Mouse (Mus musculus) frontal cortex, postnatal 14 days (tissue): Measurements from ENCODE around the gene Cdhr5.

Experiments
- DNase-seq, 2 experiments: peaks; one replicate each; pipeline ENCODE4 v3.0.0; 2022; ENCODE audit warnings: low spot score in 2 of 2

Cdhr5 gene

GRCm38 (mm10) chr7:141276546-141276945, at the start of gene Cdhr5:
Gene Cdhr5 (minus strand): TSS chr7:141276786.
- no peak for DNase-seq

DNA sequence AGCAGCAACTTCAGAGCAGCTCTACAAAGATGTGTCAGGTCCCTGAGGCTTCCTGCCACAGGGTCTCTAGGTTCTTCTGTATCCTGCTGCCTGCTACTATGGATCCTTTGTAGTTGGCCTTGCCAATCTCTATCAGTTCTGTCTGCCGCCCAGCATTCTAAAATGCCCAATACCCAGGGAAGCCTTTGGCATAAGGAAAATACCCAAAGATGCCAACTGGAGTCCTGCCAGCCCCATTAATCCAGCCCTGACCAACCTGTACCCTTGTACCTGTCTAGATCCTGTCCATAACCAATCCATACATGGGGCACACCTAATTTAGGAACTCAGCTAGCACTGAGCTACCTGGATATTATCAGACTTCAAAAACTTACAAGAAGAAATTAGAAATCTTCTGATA, 48.1 kb upstream of the Cdhr5 start:
- no peak for DNase-seq

- DNase-seq: no peak
Observed at GRCm38 (mm10) chr7:141319446-141319845, 42.9 kb upstream of the Cdhr5 start.

GRCm38 (mm10) chr7:141317619-141318132, 41.1 kb upstream of the Cdhr5 start:
- DNase-seq: no peak

GRCm38 (mm10) chr7:141315974-141316373, 39.4 kb upstream of the Cdhr5 start:
- DNase-seq: no peak

DNA sequence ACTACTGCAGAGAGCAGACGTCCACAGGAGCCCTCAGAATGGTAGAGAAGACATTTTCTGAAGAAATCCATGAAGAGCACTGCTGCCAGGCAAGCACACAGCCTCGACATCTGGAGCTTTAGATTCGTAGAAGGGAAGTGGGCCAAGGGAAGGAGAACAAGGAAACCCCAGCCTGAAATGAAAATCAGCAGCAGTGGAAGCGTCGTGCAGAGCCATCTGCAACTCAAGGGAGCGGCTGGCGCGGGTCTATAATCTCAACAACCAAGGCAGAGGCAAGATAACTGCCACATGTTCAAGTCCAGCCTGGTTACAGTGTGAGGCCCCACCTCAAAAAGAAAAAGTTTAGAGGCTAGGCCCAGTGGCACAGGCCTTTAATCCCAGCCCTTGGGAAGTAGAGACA, 38.5 kb upstream of the Cdhr5 start:
- no peak for DNase-seq

- DNase-seq: no peak
Observed at GRCm38 (mm10) chr7:141314416-141314815, 37.8 kb upstream of the Cdhr5 start.

DNA sequence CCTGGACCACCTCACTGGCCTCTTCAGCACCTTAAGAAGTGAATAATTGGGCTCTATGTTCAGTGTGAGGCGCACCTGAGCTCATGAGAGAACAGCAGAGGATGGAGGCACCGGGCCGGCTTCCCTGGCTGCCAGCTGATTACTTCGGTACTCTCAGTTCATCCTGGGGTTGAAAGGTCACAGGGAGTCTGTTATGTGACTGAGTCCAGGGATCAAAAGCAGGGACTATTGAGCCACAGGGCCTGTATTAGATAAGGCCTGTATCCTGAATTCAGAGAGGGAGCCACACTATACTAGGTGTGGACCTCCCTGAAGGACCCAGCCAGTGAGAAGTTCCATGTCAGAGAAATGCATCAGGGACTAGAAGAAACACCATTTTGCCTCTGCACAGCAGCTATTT, 28.0 kb upstream of the Cdhr5 start:
- no peak for DNase-seq

DNA sequence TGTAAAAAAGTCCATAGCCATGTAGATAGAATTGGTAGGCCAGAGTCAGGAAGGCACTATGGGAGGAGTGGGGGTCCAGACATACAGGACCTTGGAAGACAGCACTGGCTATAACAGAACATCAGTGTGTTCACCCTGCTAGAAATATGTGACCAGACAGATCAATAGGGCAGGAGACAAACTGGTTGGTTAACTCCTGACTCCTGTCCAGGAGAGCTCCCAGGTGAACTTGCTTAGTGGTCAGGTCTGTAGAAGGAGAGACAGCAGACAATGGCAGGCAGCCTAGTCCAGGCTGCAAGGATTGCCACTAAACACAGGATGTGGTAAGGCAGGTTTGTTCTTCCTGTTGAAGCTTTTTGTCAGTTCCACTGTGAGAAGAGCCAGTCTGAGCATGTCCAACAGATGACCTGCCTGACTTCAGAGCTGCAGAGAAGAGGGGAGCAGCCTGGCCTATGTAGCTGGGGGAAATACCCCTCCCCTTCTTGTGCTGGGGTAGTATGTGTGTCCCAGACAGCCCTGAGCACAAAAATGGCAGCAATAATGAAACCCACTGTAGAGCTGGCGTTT, 26.2 kb upstream of the Cdhr5 start:
- DNase-seq: no peak

DNA sequence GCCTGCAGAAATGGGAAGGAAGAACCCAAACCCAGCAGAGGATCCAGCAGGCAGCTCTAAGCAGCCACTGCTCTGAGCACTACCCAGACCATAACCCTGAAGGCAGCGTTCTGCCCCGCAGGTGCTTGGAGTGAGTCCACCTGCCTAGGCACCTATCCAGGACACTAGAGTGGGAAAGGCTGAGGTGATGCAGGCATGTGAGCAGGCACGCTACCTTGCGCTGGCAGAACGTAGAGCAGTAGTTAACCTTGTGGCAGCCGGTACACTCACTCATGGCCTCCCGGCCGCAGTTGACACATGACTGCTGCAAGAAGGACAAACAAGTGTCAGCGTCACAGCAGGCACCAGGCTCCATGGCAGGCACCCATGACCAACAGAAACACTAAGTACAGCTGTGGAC, 24.8 kb upstream of the Cdhr5 start:
- no peak for DNase-seq

- DNase-seq: no peak
Observed at GRCm38 (mm10) chr7:141299175-141299574, 22.6 kb upstream of the Cdhr5 start.

DNA sequence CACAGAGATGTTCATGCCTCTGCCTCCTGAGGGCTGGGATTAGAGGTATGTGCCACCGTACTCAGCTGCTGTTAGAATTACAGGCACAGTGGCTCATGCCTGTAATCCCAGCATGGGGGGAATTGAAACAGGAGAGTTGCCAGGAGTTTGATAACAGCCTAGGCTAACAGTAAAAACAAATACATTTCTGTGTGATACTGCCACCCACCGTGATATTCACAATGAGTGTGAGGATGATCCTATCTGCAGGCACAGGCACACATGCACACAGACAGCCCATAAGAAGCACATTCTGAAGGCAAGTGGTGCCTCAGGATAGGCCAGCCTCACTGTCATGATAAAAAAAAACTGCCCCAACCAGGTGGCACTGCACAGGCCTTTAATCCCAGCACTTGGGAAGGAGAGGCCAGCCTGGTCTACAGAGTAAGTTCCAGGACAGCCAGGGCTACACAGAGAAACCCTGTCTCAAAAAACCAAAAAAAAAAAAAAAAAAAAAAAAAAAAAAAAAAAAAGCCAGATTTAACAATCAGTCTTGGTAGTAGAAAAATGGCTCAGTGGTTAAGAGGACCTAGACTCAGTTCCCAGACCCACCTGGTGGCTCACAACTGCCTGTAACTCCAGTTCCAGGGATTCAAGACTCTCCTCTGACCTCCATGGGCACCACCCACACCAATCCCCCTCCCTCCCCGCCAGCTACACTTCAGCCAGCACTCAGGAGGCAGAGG, 21.5 kb upstream of the Cdhr5 start:
- DNase-seq: no peak

DNA sequence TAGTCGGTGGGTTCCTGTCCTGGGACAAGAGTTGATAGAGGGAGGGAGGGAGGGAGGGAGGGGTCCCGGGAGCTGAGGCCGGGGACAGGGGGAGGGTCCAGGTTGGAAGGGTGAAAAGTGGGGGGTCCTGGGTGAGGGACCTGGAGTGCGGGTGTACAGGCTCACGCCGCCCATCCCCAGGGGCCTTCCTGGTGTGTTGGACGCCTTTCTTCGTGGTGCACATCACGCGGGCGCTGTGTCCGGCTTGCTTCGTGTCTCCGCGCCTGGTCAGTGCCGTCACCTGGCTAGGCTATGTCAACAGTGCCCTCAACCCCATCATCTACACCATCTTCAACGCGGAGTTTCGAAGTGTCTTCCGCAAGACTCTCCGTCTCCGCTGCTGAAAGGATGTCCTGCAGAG, 17.9 kb upstream of the Cdhr5 start:
- DNase-seq: no peak

GRCm38 (mm10) chr7:141293852-141294471, 17.4 kb upstream of the Cdhr5 start:
- no peak for DNase-seq

- DNase-seq: no peak
Observed at GRCm38 (mm10) chr7:141292583-141293388, 16.2 kb upstream of the Cdhr5 start.

- DNase-seq: no peak
Observed at GRCm38 (mm10) chr7:141291921-141292582, 15.5 kb upstream of the Cdhr5 start, which contains the start of gene Drd4. Gene Drd4 (plus strand): TSS chr7:141292006.

GRCm38 (mm10) chr7:141288042-141288441, 11.5 kb upstream of the Cdhr5 start:
- DNase-seq: no peak

DNA sequence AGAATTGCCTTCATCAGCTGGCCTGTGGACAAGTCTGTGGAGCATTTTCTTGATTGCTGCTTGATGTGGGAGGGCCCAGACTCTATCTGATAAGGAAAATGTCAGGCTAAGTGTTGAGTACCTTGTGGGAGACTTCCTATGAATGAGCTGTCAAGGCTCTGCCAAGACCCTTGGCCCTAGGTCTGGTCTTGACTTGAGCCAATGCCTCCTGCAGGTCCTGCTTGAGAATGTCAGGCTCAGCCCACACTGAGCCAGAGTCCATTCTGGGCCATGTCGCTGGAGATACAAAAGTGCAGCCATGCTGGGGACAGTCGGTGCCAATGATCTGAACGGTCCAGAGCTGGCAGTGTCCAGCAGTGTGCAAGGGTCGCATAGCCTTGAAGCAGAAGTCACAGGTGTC, 6.2 kb upstream of the Cdhr5 start:
- no peak for DNase-seq

- DNase-seq: no peak
Observed at GRCm38 (mm10) chr7:141281442-141281841, 4.9 kb upstream of the Cdhr5 start.

GRCm38 (mm10) chr7:141278766-141279590, 2.4 kb upstream of the Cdhr5 start, which contains the start of gene Sct:
Gene Sct (minus strand): TSS chr7:141279133.
- DNase-seq: no peak
